Mouse (Mus musculus): ENCODE data around the gene Hoxd13.
A peak's percentile ranks its signal among the peaks of the same experiment; 100 is the strongest.

The Hoxd13 gene

DNA sequence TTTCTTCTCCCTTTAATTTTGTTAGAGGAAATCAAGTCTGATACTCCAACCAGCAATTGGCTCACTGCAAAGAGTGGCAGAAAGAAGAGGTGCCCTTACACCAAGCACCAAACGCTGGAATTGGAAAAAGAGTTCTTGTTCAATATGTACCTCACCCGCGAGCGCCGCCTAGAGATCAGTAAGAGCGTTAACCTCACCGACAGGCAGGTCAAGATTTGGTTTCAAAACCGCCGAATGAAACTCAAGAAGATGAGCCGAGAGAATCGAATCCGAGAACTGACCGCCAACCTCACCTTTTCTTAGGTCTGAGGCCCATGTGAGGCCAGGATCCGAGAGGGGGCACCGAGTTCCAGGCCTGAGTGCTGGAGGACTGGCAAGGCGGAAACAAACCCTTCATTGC, 26.0 kb downstream of the Hoxd13 start:
- DNase-seq (ENCODE audit: low spot score in 2 of 2), result no peak

DNA sequence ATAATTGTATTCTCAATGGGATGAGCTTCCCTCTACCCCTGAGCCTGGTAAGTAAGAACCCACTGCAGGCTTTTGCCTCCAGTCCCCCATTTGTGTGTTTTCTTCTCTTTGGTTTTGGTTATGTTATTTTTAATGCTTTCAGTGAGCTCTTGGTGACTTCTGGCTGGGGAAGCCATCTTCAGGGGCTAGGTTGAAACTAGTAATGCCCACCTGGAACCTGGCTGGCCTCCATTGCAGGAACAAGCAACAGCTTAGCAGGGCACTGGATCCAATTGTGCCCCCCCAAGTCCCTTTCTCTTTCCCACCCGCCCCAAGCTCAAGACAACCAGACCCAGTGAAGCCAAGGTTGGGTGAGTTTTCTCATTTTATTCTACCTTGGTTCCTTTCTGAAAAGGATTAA, 27.3 kb downstream of the Hoxd13 start:
- DNase-seq (ENCODE audit: low spot score in 2 of 2), result no peak

DNA sequence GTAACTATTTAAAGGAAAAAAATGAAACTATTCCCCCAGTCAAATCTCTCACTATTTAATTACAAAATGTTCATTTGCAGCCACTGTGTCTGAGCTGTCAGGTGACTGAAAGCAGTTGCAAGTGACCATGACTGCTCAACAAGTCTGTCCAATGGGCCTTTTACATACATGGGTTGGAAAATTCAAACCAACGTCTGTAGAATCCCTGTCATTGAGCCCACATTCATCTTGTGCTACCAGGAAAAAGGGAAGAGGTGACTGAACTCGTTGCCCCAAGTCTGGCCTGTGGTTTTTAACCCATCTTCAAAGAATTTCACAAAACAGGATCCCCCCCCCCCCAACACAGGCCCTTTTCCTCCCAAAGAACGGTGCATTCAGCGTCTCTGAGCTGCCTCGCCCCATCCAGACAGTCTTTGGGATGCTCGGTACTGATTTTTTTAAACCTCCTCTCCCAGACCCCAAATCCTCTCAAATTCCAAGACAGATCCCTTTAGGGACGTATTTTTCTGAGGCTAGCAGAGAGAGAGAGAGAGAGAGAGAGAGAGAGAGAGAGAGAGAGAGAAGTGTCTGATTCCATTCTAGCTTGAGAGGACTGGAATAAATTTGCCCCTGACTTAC, 27.8 kb downstream of the Hoxd13 start:
- DNase-seq (ENCODE audit: low spot score in 2 of 2), result no peak

DNA sequence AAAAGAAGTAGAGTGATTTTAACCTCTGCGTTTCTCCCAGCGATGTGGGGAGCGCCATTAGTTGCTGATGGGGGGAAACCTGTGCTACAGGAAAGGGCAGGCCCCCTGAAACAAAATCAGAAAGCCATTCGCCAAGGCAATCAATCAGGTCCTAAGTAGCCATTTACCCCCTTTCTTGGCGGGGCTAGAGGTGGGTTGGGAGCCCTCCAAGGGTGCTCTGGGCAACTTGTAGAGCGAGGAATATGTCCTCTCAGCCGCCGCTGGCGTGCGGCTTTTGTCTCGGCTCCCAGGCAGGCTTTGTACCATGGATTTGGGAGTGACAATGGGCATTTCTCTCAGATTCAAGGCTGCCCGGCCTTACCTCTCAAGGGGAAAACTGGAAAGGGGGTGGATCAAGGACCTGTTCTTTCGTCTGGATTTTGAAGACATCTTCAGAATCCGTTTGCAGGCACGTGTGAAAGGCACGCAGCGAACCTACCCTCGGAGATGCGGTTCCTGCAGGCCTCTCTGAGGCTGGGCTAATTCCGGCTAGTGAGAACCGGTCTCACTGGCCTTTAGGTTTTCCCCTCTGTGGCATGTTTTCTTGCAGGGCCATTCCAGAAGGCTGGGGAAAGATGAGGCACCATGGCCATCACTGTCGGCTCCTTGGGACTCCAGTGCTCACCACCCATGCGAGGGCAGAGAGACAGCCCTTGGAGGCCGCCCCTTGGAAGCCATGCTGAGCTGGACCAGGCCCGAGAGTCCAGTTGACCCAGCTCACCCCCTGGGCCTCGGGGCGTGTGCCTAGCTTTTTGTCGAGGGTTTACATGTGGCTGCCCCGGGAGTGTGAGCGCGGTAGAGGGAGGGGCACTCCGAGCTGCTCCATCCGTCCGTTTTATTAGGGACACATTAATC, 28.6 kb downstream of the Hoxd13 start:
- no peak for DNase-seq (ENCODE audit: low spot score in 2 of 2)

DNA sequence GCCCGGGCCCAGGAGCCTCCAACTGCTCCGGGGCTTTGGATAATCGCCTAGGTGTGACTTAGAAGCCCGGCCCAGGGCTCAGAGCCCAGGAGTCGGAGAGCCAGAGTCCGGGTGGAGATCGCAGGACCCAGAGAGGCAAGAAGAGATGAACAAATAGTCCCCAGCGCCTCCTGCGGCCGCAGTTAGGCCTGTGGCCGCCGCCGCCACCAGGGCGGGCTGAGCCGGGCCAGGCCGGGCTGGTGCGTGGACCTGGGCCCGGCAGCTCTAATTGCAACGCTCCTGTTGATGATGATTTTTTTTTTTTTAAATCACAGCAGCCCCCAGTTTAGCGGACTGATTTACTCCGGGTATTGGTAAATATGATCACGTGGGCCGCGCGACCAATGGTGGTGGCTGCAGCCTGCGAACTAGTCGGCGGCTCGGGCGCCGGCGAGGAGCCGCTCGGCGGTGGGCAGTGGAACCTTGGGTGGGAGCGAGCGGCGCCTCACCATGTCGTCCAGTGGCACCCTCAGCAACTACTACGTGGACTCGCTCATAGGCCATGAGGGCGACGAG, 29.5 kb downstream of the Hoxd13 start, which contains the start of gene Hoxd9:
Hoxd9 (plus strand) TSS at position 161 of the 555 bp plus-strand sequence.
- DNase-seq (ENCODE audit: low spot score in 2 of 2), result no peak

DNA sequence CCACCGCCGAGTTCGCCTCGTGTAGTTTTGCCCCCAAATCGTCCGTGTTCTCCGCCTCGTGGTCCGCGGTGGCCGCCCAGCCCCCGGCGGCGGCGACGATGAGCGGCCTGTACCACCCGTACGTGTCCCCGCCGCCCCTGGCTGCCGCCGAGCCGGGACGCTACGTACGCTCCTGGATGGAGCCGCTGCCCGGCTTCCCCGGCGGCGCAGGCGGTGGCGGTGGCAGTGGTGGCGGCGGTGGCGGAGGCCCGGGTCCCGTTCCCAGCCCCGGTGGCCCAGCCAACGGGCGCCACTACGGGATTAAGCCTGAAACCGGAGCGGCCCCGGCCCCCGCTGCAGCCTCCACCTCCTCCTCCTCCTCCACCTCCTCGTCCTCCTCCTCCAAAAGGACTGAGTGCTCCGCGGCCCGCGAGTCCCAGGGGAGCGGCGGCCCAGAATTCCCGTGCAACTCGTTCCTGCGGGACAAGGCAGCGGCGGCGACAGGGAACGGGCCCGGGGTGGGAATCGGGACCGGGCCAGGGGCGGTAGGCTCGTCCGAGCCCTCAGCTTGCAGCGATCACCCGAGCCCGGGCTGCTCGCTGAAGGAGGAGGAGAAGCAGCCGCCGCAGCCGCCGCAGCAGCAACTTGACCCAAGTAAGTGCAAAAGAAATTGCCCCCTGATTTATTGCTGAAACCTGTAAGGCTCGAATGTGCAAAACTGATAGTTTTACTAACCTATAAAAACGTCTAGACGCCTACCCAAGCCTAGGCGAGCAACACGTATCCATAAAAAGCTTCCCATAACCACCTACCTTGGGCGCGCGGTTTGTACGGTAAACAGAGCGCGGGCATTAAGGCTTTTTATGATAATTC, 30.3 kb downstream of the Hoxd13 start:
- DNase-seq (ENCODE audit: low spot score in 2 of 2), result no peak

DNA sequence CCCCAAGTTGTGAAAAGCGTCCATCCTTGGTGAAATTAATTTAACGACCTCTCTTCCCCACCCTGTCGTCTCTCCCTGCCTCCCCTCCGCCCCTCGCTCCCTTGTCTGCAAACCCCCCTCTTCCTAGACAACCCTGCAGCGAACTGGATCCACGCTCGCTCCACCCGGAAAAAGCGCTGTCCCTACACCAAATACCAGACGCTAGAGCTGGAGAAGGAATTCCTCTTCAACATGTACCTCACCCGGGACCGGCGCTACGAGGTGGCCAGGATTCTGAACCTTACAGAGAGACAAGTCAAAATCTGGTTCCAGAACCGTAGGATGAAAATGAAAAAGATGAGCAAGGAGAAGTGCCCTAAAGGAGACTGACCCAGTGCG, 30.9 kb downstream of the Hoxd13 start:
- no peak for DNase-seq (ENCODE audit: low spot score in 2 of 2)

DNA sequence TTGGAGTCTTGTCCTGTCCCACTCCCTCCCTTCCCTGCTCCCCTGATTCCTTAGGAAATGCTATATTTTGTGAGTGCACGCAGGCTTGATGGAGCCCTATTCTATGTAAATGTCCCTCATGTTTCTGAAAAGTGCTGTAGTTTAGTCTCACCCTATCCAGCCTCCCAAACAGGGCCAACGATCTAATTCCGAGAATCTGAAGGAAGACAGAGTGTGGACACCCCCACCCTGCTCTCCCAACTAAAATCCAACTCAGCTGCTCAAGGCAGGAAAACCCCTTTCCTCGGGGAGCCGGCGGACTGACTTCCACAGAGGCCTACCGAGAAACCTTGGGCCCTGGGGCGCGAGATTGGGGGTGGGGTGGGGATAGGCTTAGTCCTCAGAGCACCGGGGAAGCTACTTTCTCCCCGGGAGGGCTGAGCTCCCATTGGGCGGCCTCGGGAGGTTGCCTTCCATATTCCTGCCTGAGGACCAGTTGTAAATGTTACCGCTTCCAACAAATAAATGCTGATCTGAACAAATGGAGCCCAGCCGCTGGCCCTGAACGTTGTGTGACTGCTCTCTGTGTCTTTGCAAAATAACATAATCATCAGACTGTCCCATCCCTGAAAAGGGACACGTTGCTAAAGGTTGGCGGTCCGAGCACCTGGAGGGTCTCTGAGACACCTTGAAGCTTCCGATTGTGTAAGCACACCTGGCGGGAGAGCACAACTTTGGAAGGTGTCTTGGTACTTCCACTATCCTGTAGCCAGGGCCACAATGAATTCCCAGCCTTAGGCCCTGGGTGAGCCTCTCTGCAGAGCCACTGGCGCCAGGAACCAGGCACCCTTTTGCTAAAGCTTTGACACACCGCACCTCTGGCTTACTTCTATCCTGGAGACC, 31.8 kb downstream of the Hoxd13 start:
- DNase-seq (ENCODE audit: low spot score in 2 of 2), result no peak

DNA sequence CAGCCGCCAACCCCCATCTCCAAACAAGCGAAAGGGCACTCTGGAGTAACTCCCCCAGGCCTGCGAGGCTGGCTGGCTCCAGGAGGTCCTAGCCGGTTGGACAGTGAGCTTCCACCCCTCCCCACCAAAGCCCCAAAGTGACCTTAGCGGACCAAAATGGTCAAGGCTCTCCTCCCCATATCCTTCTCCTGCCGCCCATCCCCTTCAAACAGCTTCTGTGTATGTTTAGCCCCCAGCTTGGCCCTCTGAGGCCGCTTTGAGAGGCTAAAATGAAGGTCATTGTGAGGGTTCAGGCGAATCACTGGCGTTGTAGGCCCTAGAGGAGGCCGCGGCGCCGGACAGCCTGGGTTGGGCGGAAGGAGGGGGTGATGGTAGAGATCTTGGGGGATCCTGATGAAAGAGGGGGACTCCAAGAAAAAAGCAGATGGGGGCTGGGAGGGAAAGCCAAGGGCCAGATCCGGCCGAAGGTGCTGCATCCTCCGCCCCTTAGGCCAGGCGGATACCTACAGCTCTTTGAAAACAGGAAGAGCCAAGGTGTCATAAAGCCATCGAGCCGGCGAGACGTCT, 32.5 kb downstream of the Hoxd13 start:
- no peak for DNase-seq (ENCODE audit: low spot score in 2 of 2)

DNA sequence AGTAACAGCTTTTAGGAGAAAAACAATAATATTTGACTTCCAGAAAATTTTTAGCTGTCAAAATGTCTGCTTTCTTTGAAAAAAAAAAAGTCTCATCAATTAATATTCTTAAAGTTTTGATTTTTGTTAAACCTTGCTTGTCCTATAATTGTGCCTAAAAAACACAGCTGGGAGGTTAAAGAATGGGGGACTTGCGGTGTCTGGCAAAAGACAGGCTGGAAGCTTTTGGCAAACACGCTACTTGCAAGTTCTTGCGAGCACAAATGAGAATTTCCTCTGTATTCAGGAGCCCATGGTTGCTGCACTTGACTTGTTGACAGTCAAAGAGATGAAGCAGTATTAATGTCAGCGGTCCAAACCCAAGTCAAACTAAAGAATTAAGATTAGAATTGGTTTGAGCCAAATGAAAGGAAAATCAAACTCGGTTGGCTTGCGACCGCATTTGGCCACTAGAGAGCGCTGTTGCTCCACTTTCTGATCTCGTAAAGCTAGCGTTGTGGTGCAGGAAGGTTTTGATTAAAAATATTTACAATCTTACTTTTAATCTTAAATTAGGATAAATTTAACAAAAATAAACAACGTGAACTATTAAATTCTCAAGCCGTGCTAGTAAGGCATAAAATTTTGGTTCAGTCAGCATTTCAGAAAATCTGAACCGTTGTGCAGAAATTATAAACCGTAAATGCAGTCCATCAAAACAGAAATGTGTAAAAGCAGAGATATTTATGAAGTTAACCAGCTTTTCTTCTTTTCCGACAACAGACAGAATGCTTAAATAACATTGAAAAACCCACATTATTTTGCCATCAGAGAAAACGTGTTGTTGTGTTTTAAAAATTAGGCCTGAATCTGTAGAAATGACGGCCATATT, 34.1 kb downstream of the Hoxd13 start:
- DNase-seq (ENCODE audit: low spot score in 2 of 2), result peak in 1 of 2 experiments; percentile 40

DNA sequence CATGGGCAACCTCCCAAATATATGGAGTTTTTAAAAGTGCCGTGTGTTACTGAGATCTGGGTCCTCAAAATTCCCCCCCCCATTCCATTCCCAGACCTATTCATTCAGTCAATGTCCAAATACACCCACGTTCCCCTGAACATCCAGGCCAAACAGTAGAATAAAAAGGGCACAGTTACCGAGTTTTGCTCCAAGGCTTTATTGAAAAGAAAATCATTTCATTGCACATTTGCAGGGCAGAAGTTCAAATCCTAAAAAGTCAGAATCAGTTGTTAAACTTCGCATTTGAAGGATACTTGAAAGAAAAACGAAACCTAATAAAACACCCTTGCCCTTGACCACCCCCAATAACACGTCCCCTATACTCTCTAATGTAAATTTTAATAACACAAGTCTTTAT, 34.7 kb downstream of the Hoxd13 start:
- DNase-seq (ENCODE audit: low spot score in 2 of 2), result no peak

DNA sequence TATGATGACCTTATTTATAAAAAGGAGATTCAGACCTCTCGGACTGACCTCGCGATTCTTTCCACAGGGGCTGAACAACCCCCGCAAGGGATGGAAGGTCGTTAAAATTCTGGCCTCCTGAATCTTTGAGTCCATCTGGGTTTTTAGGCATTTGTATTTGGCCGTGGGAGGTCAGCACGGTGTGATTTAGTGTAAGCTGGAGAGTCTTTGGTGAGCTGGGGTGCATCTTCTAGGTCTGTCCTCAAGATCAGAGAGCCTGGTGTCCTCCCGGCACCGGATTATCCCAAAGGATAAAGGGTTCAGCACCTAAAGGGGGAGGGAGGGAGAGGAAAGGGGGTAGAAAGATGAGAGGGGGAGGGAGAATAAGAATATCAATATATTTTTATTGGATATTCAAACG, 35.2 kb downstream of the Hoxd13 start:
- DNase-seq (ENCODE audit: low spot score in 2 of 2), result no peak

DNA sequence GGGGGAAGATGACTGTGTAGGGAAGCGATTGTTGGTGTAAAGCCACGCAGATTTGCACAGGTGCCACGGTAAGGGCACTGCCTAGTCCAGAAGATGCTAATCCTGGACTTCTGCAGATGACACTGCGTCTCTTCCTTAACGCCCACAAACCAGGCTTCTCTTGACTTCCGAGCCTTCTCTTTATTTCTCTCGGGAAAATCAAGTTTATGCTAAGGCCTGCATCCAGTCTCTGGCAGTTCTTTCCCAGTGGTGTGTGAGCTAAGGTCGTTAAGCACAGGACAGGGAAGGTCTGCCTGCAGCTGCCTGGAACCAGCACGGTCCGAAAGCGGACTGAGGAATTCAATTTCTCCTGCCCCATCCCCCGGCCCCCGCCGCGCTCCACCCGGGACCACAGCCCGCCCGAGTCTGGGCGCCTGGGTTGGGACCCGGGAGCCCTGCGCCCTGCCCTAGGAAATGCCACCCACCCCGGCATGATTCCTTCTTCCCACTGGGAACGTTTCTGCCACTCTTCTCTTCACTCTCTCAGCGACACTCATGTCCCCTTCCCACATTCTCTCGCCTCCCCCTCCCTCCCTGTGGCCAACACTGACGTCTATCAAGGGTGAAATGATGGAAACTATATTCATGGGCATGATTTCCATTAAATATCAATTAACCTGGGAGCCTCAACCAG, 35.7 kb downstream of the Hoxd13 start:
- no peak for DNase-seq (ENCODE audit: low spot score in 2 of 2)

DNA sequence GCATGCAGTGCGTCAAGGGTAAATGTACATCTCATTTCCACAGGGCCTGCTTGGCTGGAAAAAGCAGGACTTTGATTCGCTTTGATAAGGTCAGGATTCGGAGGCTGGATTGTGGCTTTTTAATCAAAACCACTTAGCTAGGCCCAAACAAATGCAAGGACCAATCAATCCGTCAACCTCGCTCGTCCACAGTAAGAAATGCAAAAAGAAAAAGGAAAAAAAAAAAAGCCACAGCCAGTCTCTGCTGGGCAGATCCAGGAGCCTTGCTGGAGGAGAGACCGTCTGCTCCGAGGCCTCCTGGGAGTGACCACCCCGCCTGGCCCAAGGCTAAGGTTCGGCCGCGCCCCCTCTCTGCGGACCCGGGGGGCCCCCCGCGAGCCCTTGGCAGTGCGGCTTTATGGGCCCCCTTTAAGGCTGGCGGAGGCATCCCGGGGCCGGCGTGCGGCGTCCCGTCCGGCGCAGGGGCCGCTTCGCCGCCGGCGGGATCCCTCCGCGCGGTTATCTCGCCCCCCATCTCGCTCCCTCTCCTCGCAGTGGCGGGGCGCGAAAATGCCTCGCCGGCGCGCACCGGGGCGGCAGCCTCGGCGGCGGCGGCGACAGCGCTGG, 36.4 kb downstream of the Hoxd13 start, which contains the start of gene Hoxd8:
Hoxd8 (plus strand) TSS at position 223 of the 606 bp plus-strand sequence.
- DNase-seq (ENCODE audit: low spot score in 2 of 2), result no peak

DNA sequence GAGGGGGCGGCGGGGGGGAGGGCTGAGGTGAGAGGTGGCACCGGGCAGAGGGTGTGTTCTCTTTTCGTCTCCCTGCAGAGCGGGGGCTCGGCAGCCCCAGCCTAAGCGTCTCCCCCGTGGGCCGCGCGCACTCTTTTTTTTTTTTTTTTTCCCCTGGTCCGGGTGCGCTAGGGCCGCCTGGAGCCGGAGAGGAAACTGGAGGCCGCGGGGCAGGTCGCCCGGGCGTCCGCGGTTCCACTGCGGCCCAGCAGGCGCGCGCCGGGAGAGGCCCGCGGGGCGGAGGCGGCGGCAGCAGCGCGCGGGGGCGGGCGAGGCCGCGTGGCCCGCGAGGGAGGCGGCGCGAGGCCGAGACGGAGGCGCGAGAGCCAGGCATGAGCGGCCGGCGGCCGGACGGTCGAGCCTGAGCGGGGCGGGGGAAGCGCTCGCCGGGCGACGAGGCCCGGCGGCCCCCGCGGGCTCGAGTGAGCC, 36.9 kb downstream of the Hoxd13 start:
- no peak for DNase-seq (ENCODE audit: low spot score in 2 of 2)

DNA sequence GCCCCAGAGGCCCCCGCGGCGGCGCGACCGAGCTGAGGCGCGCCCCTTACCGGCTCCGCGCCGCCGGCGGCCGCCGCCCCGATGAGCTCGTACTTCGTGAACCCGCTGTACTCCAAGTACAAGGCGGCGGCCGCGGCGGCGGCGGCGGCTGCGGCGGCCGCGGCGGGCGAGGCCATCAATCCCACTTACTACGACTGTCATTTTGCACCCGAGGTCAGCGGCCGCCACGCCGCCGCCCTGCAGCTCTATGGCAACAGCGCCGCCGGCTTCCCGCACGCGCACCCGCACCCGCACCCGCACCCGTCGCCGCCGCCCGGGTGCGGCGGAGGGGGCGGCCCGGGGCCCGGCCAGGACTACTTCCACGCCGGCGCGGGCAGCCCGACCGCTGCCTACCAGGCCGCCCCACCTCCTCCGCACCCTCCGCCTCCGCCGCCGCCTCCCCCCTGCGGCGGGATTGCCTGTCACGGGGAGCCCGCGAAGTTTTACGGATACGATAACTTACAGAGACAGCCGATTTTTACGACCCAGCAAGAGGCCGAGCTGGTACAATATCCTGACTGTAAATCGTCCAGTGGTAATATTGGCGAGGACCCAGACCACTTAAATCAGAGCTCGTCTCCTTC, 37.5 kb downstream of the Hoxd13 start:
- DNase-seq (ENCODE audit: low spot score in 2 of 2), result no peak

DNA sequence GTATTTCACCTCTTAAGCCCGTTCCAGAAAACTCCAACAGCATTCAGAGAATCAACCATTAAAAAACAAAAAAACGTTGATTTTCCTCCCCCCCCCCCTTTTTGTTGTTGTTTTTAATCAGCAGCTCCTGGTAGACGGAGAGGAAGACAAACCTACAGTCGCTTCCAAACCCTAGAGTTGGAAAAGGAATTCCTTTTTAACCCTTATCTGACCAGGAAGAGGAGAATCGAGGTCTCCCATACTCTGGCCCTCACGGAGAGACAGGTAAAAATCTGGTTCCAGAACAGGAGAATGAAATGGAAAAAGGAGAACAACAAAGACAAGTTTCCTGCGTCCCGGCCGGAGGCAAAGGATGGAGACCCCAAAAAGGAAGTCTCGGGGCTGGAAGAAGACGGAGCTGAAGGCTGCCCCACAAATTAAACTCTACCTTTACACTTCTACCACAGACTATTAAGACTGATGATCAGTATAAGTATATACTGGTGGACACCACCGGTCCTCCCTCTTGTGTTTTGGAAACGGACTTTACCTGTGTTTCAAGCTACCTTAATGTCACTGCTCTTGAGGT, 38.4 kb downstream of the Hoxd13 start:
- DNase-seq (ENCODE audit: low spot score in 2 of 2), result no peak

DNA sequence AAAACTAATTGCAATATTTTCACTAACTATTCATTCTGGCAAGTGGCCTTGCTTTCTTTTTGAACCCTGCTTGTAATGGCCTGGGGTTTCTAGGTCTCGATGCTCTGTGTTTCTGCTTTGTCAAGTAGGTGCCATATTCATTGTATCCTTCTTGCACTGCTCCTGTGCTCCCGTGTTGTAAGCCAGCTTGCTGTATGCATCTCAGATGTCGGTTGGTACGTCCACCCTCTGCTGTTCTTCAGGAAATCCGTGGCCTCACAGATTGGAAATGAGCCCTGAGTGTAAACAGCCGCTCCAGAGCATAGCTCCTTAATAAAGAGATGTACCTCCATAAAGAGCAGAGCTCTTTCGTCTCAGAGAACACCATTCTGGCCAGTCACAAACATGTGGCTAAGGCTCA, 39.5 kb downstream of the Hoxd13 start:
- DNase-seq (ENCODE audit: low spot score in 2 of 2), result no peak
